Mouse (Mus musculus) testis, adult 2 months (tissue): ENCODE results near the gene Men1.

Source experiments
- CTCF ChIP-seq: fragments of 200-500 bp; IDR thresholded peaks from 2 replicates; pipeline ENCODE4 v1.5.1; 2012; ENCODE audit warnings: low read depth, mild to moderate bottlenecking, inconsistent platforms, low read length, moderate library complexity; ENCODE audit not compliant: control insufficient read depth, insufficient read depth, insufficient replicate concordance
- POLR2A ChIP-seq: fragments of 200-500 bp; IDR thresholded peaks from 2 replicates; pipeline ENCODE4 v1.6.1; 2012; ENCODE audit warnings: low read depth, mild to moderate bottlenecking, inconsistent platforms, low read length, moderate library complexity; ENCODE audit not compliant: control insufficient read depth

- TF ChIP-seq POLR2A (no peak), CTCF (no peak)
Measured at GRCm38 (mm10) chr19:6370175-6370574, 35.4 kb downstream of the Men1 start.
